ENCODE assay signal across 8 mouse cellular contexts in genomic region chr10:82984950-82985699, GRCm38 (mm10). TPM values are rescaled to one million over a fixed set of nuclear protein-coding genes. Genes with fewer than 3 reads are reported as not detected.
DNase-seq lines count a peak whose midpoint lies in the region; ATAC-seq lines count a peak whose summit lies in the region.

TSS of gene Chst11 (plus strand) at chr10:82985498.

- peaks cover 64% of the 10 kb centered on the region for H3K27me3 ChIP-seq in hindbrain, embryonic 10.5 days (ENCODE audit: insufficient read depth, poor library complexity, severe bottlenecking)
- H3K27me3 ChIP-seq in lung, embryonic 16.5 days (ENCODE audit: control insufficient read depth, insufficient read depth, low read depth, low read length): peaks cover 6% of the 10 kb centered on the region; the same call in 1 of the 2 replicates

- under 1% methylated on average over 66 of the region's 67 CpGs for WGBS in hindbrain, embryonic 10.5 days
- 0% methylated on average over 59 of the region's 67 CpGs for WGBS in lung, embryonic 16.5 days

- H3K4me2 ChIP-seq in lung, embryonic 16.5 days (ENCODE audit: low read depth, low read length): peak within 1 kb of the TSS; percentile 89

- peak within 1 kb of the TSS; percentile 75 for H3K9ac ChIP-seq in lung, embryonic 16.5 days (ENCODE audit: low read length)

- H3K9me3 ChIP-seq in hindbrain, embryonic 10.5 days: no peaks in the 10 kb centered on the region
- H3K9me3 ChIP-seq in lung, embryonic 16.5 days (ENCODE audit: control insufficient read depth, low read length): no peaks in the 10 kb centered on the region

- peak within 1 kb of the TSS; percentile 73 for H3K4me3 ChIP-seq in hindbrain, embryonic 10.5 days
- peak within 1 kb of the TSS; percentile 77 for H3K4me3 ChIP-seq in lung, embryonic 16.5 days (ENCODE audit: low read length)

- peak within 1 kb of the TSS; percentile 87 for H3K27ac ChIP-seq in hindbrain, embryonic 10.5 days
- H3K27ac ChIP-seq in lung, embryonic 16.5 days (ENCODE audit: low read length): peak within 1 kb of the TSS; percentile 79

- peak; percentile 89 for DNase-seq in MN1 (ENCODE audit: low spot score)
- DNase-seq in cerebellum, adult 9-10 months: peak; percentile 66
- DNase-seq in hindbrain, embryonic 10.5 days (ENCODE audit: low spot score): peak; percentile 79
- DNase-seq in layer of hippocampus, adult 9-11 months: peak; percentile 83
- peak; percentile 57 for DNase-seq in ovary, postnatal 14 days (ENCODE audit: low spot score)
- peak; percentile 77 for DNase-seq in thymus, postnatal 14 days

- H3K4me1 ChIP-seq in hindbrain, embryonic 10.5 days (replicated peaks): peaks cover 45% of the 10 kb centered on the region
- peaks cover 17% of the 10 kb centered on the region for H3K4me1 ChIP-seq in lung, embryonic 16.5 days (replicated peaks; ENCODE audit: control insufficient read depth, insufficient read depth, low read length)

- peak; percentile 83 for ATAC-seq in frontal cortex, adult (ENCODE audit: low TSS enrichment)
- ATAC-seq in lung, embryonic 16.5 days (ENCODE audit: low read depth): peak; percentile 92

- H3K36me3 ChIP-seq in hindbrain, embryonic 10.5 days: no peaks in the 10 kb centered on the region
- H3K36me3 ChIP-seq in lung, embryonic 16.5 days (ENCODE audit: control insufficient read depth, insufficient read depth, low read length): no peaks in the 10 kb centered on the region

RNA-seq across cellular contexts. Expression of gene Chst11, which starts in this region (rescaled TPM):
- polyA plus RNA-seq in hindbrain, embryonic 10.5 days (2016; fragmentation: Nextera tagmentation; extraction: Ambion mirVana): 1.1 and 1.4 TPM in 2 replicates
- polyA plus RNA-seq in lung, embryonic 16.5 days (2015; fragmentation: Nextera tagmentation; extraction: Ambion mirVana): 1.2 and 1.5 TPM in 2 replicates

Comparison
In these comparisons a context has a peak if more than half of its experiments do, and no peak if none do; other contexts are left out.
1. Peak in every context shown above with its lines: DNase-seq, ATAC-seq, H3K4me3 ChIP-seq and H3K27ac ChIP-seq.